Mouse (Mus musculus): ENCODE data around the gene Akap17b. TPM values are rescaled to one million over a fixed set of nuclear protein-coding genes. Genes with fewer than 3 reads are reported as not detected.
A peak's percentile ranks its signal among the peaks of the same experiment; 100 is the strongest.
"Not testable (repeated sequence)": the region's sequence is repeated elsewhere in the genome, so short reads cannot be mapped to it uniquely, and the experiment has no call there.

Akap17b gene
- total RNA-seq, 2 experiments from 2014 or later, result 8.7 to 9.0 TPM

- peak in 1 of 2 experiments; percentile 14 for DNase-seq (ENCODE audit: low spot score in 2 of 2)
- no peak for TF ChIP-seq CTCF (conservative IDR thresholded peaks at IDR 0.05)
- Histone ChIP-seq H3K4me3 (peak overlapping the region; percentile 72), H3K27ac (peak overlapping the region; percentile 91)
These were observed 46.3 kb downstream of the Akap17b start for GRCm38 (mm10) chrX:36598861-36599344.

DNA sequence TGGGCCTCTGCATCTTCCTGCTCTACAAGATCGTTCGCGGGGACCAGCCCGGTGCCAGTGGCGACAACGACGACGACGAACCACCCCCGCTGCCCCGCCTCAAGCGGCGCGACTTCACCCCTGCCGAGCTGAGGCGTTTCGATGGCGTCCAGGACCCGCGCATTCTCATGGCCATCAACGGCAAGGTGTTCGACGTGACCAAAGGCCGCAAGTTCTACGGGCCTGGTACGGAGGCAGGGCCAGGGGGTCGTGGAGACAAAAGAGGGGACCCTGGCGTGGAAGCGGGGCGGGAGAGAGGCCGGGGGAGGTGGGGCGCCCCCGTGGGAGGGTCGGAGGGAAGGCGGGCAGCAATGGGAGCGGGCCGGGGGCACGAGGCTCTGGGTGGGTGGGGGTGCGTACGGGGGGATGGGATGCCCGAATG is 46.8 kb downstream of the Akap17b start:
- peak overlapping the region; percentile 72 for H3K4me3 ChIP-seq
- no peak for DNase-seq (ENCODE audit: low spot score in 2 of 2)
- H3K27ac ChIP-seq, result peak overlapping the region; percentile 91
- no peak for TF ChIP-seq CTCF (conservative IDR thresholded peaks at IDR 0.05)

DNA sequence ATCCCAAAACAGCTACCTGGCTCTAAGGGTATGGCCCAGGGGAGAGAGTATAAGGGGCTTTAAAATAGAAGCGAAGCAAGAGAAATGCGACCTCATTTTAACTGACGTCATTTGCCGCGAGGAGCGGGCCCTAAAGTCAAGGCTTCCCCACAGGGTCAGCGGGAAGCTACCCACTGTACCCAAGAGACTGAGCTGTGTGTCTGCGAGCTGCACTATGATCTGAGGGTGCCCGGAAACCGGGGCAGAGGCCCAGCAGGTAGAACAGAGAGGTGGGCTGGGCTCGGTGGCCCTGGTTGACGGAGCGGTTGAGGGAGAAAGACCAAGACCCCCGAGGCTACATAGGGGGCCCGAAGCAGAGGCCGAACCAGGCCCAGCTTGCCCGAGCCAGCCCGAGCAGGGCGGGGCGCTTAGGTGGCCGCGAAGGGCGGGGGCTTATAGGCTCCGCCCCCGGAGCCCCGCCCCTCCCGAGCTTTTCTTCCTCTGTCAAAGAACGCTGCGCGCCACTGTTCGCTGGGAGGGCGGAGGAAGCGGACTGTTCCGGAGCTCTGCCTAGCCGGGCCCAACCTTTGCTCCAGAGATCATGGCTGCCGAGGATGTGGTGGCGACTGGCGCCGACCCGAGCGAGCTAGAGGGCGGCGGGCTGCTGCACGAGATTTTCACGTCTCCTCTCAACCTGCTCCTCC is 47.3 kb downstream of the Akap17b start, which contains the start of gene Pgrmc1:
TSS of gene Pgrmc1 (plus strand) at position 500 of the 683 bp plus-strand sequence.
- peak within 1 kb of the TSS; percentile 91 for H3K27ac ChIP-seq
- peak; percentile 69 to 81 for DNase-seq (ENCODE audit: low spot score in 2 of 2)
- H3K4me3 ChIP-seq, result peak within 1 kb of the TSS; percentile 72
- TF ChIP-seq CTCF (conservative IDR thresholded peaks at IDR 0.05), result no peak

- H3K4me3 ChIP-seq; H3K27ac ChIP-seq; DNase-seq (ENCODE audit: low spot score in 2 of 2): not testable (repeated sequence)
These were observed 48.6 kb downstream of the Akap17b start for GRCm38 (mm10) chrX:36596483-36597120.

DNA sequence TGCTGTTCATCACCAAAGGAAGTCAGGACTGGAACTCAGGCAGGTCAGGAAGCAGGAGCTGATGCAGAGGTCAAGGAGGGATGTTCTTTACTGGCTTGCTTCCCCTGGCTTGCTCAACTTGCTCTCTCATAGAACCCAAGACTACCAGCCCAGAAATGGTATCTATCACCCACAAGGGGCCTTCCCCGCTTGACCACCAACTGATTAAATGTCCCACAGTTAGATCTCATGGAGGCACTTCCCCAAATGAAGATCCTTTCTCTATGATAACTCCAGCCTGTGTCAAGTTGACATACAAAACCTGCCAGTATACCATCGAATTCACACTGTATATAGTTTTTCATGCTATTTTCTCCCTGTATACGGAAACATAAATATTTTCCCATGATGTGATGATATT is 49.9 kb downstream of the Akap17b start:
- Histone ChIP-seq H3K27ac (no peak overlapping the region), H3K4me3 (no peak overlapping the region)
- TF ChIP-seq CTCF (conservative IDR thresholded peaks at IDR 0.05), result no peak

DNA sequence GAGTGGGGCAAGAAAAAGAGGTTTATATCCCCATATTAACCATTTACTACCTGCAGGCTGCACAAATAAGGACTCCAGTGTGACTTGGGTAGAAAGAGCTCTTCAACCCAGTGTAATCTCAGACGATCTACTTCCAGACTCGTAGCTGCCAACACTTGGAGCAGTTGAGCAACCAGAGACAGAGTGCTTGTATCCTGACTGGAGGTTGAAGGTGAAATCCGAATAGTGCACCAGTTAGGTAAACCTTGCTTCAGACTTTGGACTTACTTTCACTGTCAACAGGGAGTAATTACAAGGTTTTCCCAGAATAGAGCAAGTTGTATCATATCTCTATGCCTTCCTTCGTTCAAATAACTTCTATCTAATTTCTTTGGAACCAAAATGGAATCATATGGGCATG is 53.7 kb downstream of the Akap17b start:
- Histone ChIP-seq H3K27ac (no peak overlapping the region), H3K4me3 (no peak overlapping the region)
- no peak for TF ChIP-seq CTCF (conservative IDR thresholded peaks at IDR 0.05)
- DNase-seq (ENCODE audit: low spot score in 2 of 2), result no peak

More for the DNA sequence above, 49.9 kb downstream of the Akap17b start:
- no peak for DNase-seq (ENCODE audit: low spot score in 2 of 2)

- H3K4me3 ChIP-seq, result no peak overlapping the region
- no peak overlapping the region for H3K27ac ChIP-seq
- no peak for TF ChIP-seq CTCF (conservative IDR thresholded peaks at IDR 0.05)
- no peak for DNase-seq (ENCODE audit: low spot score in 2 of 2)
These were observed 54.1 kb downstream of the Akap17b start for GRCm38 (mm10) chrX:36591120-36591519.

DNA sequence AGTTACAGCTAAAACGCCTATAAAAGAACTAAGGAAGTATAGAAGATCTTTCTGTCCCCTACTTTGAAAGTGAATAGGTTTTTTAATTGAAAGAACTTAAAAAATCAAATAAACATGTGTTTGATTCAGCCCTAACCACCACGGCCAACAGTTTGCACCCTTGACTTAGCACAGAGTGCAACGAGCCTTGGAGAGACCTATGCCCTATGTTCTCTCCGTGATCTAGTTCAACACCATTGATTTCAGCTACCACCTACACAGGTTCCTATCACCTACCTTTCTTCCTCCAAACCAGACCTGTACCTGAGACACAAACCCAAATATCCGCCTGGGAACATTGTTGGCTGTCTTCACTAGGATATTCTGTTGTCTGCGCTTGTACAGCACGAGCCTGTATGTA is 54.9 kb downstream of the Akap17b start:
- Histone ChIP-seq H3K4me3 (no peak overlapping the region), H3K27ac (no peak overlapping the region)
- no peak for TF ChIP-seq CTCF (conservative IDR thresholded peaks at IDR 0.05)
- DNase-seq (ENCODE audit: low spot score in 2 of 2), result no peak

- Histone ChIP-seq H3K27ac (peak overlapping the region; percentile 87), H3K4me3 (no peak overlapping the region)
- DNase-seq (ENCODE audit: low spot score in 2 of 2), result peak; percentile 27 to 51
- TF ChIP-seq CTCF (conservative IDR thresholded peaks at IDR 0.05), result no peak
These were observed 57.6 kb downstream of the Akap17b start for GRCm38 (mm10) chrX:36587304-36588209.

GRCm38 (mm10) chrX:36586629-36587303 is 58.4 kb downstream of the Akap17b start:
- Histone ChIP-seq H3K4me3 (no peak overlapping the region), H3K27ac (peak overlapping the region; percentile 87)
- no peak for DNase-seq (ENCODE audit: low spot score in 2 of 2)
- TF ChIP-seq CTCF (conservative IDR thresholded peaks at IDR 0.05), result no peak

GRCm38 (mm10) chrX:36562079-36562478 is 83.1 kb downstream of the Akap17b start:
- Histone ChIP-seq H3K4me3 (peak overlapping the region; percentile 17; the same call in 1 of the 2 replicates), H3K27ac (no peak overlapping the region)
- no peak for TF ChIP-seq CTCF (conservative IDR thresholded peaks at IDR 0.05)
- DNase-seq (ENCODE audit: low spot score in 2 of 2), result no peak

DNA sequence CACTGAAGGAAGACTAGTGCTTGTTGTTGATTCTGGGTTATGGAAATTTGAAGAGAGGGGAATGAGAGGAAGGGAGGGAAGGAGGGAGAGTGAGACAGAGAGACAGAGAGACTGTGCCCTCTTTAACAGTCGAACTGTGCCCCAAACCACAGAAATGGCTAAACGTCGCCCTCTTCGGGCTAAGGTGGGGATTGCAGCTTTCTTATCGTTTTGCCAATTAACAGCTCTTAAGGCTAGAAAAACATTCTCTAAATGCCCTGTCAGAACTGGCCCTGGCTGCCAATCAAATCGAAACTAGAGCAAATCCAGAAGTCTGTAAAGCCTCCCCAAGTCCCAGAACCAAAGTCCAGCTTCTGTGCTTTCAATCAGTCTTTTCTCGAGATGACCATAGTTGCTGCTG is 83.5 kb downstream of the Akap17b start:
- peak; percentile 43 to 75 for DNase-seq (ENCODE audit: low spot score in 2 of 2)
- Histone ChIP-seq H3K27ac (no peak overlapping the region), H3K4me3 (peak overlapping the region; percentile 17; the same call in 1 of the 2 replicates)
- TF ChIP-seq CTCF (conservative IDR thresholded peaks at IDR 0.05), result peak; percentile 86

Measured in layer of hippocampus, adult 2 months (tissue).